Mouse (Mus musculus): ENCODE data around the gene Gm28079.
"Not testable (repeated sequence)": the region's sequence is repeated elsewhere in the genome, so short reads cannot be mapped to it uniquely, and the experiment has no call there.

The Gm28079 gene

DNA sequence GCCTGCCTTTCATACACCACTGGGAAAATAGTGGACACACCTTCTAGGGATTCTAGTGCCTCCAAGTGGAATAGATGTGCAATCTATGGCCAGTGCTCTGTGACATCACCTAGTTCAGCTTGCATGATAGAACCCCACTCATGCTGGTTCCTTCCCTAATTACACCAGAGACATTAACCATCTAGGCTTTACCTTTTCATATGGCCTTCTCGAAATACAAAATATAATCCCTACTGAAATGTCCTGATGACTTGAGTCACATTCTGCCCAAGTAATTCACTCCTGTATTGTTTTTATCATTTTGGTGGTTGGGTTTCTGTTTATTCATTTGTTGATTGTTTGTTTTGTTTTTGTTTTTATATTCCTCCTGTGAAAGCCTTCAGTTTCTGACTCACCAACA, at the start of gene Gm28079:
Gene Gm28079 (minus strand): TSS at position 101 of the 400 bp plus-strand sequence.
- DNase-seq (ENCODE audit: low spot score in 2 of 2), result not testable (repeated sequence)
